Mouse (Mus musculus) cerebellum, postnatal 36 days (tissue): ENCODE results near the gene Ms4a6d.
"Not testable (repeated sequence)": the region's sequence is repeated elsewhere in the genome, so short reads cannot be mapped to it uniquely, and the experiment has no call there.

ENCODE experiments used
- DNase-seq, 2 experiments: peaks; one replicate each; pipeline ENCODE4 v3.0.0; 2021 to 2022; ENCODE audit warnings: mixed read lengths in 2 of 2

Ms4a6d gene

DNA sequence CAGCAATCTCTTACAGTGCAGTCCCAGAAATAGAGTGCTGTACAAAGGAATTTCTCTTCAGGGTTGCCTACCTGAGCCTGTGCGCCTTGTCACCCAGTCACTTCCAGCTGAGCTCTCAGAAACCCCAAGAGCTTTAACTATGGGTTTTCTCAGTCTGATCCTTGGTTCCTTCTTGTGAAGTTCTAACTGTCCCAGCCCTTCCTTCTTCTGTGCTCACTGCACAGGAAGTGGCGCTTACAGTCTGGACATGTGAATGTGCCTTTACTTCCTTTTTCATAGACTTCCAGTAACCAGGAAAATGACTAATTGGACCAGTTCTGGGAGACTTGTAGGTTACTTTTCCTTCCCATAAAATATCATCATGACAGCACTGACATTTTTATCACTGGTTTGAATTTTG, at the start of gene Ms4a6d:
Gene Ms4a6d, minus strand, starts transcription at position 247 of the 400 bp plus-strand sequence.
- DNase-seq = no peak

DNA sequence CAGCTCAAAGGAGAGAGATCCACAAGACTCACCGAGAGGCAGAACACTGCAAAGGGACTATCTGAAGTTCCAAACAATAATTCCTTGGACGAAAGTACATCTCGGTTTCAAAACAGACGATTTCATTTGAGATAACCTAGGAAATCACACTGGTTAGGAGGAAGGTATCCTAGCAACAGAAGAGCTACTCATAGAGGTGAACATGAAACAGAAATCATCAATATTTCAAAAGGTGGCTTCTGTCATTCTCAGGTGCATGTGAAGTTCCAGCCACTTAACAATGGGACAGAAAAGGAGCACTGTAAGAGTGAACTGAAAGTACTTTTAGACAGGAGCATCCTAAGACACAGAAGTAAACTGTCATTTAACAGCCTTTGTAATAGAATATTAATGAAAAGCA, 44.9 kb upstream of the Ms4a6d start:
- no peak for DNase-seq

DNA sequence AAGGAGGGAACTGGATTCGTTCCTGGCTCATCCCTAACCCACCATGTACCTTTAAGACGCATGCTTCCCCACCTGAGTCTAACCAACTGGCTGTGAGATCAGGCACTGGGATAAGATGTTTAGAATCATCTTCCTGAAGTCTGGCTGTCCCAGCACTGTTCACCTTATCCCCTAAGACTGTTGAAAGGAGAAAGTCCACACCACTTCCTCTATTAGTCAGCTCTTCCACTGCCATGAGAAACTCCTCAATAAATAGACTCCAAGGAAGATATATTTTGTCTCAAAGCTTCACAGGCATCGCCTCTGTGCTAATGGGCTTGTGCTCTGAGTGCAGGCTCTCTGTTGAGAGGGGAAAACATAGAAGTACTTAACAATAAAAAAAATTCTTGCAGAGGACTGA, 41.5 kb upstream of the Ms4a6d start:
- no peak for DNase-seq

DNA sequence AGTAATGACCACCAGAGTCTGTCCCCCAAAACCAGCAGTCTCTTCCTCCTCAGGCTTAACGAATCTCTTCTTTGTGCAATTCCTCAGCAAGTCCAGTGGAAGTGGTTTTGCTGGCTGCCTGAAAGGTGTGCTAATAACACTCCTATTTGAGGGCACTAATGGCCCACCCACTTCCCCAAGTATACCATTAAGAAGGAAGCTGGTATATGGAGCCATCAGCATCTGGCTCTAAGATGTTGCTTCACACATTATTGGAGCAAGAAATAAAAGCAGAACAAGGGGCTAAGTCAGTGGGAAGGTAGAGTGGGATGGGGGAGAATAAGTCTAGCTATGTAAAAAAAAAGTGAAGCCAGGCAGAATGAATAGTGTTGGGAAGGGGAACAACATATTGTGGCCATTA, 36.1 kb upstream of the Ms4a6d start, which contains the start of gene Ms4a3:
Gene Ms4a3, minus strand, starts transcription at position 120 of the 400 bp plus-strand sequence.
- no peak for DNase-seq

DNA sequence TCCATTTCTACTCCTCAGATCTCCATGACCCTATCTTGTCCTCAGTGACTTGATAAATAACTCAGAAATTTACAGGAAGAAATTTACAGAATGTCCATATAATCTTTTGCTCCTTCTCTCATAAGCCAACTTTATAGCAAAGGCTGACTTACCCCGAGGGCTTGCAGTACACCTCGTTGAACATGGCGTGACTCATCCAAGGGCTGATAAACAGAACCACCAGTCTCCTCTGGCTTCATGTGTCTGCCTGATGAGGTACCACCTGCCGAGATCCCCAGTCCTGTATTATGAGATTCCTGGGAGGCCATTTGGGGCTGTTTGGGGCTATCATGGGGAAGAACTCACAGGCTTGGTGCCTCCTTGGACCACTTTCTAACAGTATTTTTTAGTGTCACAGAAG, 34.4 kb upstream of the Ms4a6d start:
- DNase-seq = no peak

DNA sequence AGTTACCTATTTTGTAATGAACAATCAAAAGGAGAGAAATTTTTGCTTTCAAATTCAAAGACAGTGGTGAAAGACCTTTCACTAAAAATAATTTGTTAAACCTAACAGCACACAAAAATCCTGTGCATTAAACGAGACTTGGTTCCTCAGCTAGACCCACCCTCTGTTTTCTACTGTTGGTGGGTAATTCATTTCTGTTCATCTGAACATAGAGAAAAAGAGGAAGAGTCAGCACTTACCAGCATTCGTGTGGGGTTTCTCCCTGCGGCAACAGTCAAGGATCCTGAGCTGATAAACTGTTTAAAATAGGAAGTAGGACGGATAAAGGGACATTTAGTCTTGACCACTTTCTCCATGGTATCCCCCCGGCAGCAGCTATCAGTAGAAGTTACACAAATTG, 30.9 kb upstream of the Ms4a6d start:
- no peak for DNase-seq

DNA sequence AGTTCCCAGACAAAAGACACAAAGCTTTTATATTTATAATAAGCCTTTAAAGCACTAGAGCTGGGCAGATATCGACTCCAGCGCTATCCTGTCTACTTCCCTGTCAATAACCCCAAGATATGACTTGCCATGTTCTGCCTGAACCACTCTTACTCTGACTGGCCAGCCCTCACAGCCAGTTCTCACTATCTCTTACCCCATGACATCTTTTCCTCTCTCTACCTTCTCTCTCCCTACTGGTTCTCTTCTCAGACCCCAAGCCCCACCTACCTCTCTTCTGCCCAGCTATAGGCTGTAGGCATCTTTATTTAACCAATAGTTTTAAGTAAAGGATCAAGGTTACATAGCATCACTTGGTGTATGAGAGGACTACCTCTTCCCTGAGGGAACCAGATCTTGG, 29.7 kb upstream of the Ms4a6d start:
- DNase-seq = no peak

DNA sequence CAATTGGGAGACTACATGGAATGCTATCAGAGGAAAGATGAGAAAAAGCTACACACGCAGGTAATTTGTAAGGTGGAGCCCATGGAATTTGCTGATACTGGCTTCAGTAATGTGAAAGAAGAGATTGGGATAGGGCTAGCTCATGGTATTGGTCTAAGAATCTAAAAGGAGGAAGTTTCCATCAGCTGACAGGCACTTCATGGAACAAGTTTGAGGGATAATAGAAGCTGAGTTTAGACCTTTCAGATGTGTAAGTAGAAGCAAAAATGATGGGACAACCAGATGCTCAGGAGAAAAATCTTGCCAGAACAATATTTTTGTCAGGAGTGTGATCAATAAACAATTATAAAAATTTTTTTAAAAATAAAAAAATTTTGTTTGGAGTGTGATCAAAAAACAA, 29.1 kb upstream of the Ms4a6d start:
- DNase-seq = no peak

DNA sequence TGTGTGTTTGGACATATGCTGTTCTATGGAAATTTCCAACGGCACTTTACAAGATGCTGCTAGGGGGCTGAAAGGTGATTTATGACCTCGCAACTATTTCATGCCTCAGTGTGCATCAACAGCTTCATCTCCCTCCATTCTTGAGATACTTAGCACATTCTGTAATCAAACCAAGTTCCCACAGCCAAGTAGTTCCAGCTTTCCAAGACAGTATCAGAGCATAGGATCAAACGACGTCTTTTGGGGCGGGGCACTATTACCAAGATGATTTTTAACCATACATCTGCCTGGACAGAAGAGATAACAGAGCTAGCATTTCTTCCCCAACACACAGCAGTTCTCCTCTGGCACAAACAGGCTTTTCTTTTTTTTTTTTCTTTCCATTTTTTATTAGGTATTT, 20.6 kb upstream of the Ms4a6d start:
- DNase-seq = no peak

DNA sequence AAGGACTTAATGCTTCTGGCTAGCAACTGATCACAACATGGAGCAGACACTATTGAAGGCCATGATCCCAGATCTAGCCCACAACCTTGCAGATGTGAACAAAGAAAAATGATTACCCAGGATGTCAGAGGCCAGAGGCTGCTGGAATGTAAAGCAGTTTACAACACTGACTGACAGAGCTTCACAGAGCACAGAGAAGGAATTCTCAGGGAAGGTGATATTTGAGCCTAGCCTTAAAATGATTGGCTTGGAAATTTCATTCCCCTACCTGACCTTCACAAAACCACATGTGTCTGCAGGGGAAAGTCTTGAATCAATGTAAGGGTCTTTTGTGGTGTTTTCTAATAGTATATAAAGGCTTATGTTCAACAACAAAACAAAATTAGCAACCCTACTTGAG, 20.2 kb upstream of the Ms4a6d start:
- no peak for DNase-seq

DNA sequence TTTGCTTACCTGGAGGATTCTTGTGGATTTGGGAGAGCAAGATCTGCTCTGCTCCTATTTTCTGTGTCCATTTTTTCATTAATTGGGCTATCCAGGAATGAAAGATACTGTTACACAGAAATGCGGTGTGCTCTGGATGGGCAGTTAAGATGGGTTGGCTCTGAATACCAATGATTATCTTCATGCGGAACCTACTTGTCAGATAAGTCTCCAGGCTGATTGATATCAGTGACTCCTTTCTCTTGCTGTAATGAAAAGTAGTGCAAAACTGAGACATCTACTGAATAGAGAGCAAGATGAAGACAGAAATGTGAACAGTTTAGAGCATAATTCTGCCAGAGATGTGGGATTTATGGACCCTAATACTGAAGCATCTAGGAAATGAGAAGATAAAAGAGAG, 18.9 kb upstream of the Ms4a6d start, which contains the start of gene Ms4a2:
Gene Ms4a2, minus strand, starts transcription at position 169 of the 400 bp plus-strand sequence.
- no peak for DNase-seq

DNA sequence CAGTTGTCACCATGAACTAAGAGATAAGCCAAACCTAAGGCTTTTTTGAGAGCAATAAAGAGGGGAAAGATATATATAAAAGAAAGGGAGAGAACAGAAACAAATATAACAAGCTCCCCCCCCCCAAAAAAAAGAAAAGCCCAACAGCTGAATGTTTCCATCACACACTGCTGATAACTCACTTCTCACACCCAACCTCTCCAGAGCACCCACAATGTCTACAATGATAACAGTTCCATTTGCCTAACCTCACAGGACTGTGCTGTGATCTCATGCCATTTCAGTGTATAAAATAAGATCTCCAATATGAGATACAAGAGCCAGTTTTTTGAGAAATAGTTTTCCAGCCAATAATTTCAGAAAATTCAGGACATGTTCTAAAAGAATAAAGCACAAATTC, 13.3 kb upstream of the Ms4a6d start:
- no peak for DNase-seq

DNA sequence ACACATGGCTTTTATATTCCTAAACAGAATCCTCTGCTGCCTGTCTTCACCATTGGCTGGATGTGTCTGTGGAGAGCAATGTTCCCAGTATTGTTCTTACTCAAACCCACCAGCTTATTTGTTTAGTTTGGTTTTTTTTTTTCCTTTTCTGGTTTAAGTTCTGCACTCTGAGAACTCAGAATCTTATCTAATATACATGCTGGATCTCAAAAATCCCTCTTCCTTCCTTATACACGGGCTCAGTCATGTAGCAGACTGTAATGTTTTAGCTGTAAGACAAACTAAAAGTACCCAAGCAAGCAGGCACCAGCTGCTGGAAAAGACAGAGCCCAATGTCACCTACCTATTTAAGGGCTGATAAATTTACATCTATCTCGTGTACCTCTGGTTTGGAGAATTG, 10.2 kb upstream of the Ms4a6d start:
- DNase-seq = no peak

DNA sequence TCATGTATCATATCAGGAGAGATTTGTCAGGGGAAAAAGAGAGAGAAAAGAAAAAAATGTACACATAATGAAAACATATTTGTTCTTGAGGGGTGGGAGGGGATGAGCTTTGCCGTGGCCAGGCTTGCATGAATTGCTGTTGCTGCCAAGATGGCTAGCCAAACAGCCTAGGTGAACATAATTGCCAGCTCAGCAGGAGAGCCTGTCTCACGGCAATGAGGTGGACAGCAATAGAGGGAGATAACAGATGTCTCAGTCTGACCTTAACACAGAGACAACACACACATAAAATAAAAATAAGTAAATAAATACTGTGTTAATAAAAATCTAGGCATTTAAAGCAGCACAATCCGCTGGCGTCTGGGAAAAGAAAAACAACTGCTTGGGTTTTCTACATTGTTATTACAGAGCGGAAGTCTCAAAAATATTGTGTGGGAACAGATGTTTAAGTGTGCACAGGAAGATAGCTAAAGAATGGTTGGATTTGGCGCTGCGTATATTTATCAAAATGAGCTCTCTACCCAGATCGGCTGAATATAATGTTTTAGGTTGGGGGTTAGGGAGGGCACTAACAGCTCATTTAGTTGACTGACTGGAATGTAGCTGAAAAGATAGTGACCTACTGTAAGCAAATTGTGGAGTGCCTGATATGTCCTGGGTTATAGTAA, 9.3 kb upstream of the Ms4a6d start:
- DNase-seq = peak; percentile 7 to 9

DNA sequence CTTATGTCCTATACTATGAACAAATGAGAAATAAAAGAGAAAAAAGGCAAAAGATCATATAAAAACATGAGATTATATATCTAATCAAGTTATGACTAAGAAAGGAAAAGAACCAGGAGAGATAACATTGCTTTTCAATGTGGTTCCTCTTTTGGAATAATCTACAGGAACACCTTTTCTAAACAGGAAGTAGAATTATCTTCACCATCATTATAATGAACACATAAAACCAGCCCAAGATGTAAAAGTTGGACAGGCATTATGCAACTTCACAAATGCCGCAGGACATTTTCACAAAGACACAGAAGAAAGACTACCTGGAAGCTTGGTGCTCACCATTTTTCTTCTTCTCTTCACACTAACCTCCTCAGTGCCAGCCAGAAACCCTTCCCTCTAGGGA, 8.4 kb upstream of the Ms4a6d start:
- no peak for DNase-seq

DNA sequence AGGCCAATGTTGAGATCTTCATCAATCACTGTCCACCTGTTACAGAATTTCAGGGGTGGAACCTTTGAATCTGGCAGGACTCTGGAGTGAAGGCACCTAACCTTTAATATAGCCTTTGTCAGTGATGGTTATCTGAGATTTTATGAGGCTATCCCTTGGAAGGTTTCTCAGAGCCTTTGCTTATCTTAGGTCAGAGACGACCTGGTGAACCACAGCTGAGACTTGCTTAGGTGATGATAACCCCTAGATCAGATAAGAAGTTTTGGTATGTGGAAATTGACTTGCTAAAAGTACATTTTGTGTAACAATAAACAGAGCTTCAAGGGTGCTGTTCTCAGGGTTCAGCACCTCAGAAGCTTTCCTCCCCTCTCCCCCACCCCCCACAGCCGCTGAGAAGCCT, 7.6 kb upstream of the Ms4a6d start:
- no peak for DNase-seq

DNA sequence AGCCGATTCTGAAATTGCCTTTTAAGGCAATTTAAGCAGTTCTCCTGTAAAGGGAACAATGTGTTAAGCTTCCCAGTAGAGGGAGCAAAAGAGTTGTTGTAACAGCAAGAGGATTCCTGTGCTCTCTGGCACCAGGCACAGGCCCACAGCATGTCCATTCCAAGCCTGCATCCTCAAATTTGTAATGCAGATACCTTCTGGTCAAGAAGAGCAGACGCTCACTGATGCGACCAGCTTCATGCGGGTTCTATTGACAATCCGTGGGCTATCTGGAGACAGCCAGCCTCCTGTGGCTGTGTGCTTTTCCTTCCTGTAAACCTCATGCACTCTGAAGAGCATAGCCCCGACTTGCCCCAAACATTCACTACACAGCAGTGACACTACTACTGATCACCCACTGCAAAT, 6.9 kb upstream of the Ms4a6d start:
- peak; percentile 12 to 24 for DNase-seq

DNA sequence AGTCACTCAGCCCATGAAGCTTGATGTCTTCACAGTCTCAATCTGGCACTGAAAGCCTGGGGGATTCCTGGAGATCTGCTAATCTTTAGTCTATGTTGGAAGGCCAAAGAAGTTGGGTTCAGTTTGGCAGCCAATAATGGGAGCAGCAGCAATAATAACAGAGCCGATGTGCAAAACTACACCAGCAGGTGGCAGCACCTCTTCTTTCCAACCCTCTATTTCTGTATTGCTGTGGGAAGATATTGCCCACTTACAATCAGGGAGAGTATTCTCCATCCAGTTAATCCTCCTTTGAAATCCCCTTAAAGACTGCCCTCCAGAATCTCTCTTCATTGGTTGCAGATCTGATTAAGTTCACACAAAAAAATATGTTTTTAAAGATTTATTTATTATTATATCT, 3.5 kb upstream of the Ms4a6d start:
- DNase-seq = peak; percentile 21 to 23

DNA sequence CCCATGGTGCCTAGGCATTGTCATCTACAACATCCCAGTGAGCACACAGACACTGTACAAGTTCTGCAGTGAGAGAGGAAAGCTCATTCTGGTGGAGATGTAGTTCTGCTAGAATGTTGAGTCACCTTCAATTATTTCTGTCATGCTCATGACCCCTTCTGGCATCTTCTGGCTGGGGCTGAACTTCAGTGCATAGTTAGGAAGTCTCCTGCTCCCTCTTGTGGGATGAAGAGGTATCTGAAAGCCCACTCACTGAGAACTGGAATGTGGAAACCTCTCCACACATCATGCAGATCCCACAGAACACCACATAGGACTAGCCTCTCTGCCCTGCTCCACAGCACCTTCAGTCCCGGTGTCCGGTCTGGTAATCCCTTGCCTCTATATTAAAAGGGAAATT, 2.6 kb downstream of the Ms4a6d start:
- DNase-seq = no peak

DNA sequence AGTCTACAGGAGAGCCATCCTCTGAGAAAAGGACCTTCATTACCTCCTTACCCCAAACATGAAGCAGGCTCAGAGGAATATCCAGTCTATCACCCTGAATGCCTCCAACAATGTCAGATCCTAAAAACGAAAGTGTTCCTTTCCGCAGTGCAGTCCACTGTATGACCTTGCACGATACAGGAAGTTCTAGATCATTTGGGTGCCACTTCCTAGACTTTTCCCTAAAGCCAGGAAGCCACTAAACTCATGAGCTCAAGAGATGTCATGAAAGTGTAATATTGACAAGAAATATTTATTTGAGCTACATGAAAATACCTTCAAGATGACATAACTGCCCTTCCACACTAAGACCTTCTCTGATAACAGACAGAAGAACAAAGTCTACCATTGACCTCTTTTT, 3.3 kb downstream of the Ms4a6d start:
- DNase-seq = no peak

DNA sequence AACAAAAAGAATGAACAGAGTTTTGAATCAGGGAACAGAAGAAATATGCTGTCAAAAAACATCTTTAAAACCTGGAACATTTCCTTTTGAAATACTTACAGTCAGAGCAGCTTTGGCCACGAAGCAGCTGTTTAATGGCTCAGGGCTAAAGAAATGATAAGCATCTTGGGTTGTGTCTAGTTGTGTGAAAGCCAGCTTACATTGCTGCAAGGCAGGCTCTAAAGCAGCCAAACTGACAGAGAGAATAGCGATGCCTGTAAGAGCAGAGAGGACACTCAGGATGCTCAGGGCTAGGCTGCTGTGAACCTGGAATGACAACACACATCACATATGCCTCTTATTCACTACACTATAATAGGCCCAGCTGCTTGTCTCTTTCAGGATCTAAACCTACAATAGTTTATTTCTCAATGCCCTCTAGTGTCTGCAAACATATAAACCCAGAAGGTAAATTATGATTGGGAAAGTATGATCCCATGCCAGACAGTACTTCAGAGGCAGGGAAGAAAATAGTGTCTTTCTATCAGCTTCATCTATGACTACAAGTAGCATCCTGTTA, 14.7 kb downstream of the Ms4a6d start:
- DNase-seq = no peak

DNA sequence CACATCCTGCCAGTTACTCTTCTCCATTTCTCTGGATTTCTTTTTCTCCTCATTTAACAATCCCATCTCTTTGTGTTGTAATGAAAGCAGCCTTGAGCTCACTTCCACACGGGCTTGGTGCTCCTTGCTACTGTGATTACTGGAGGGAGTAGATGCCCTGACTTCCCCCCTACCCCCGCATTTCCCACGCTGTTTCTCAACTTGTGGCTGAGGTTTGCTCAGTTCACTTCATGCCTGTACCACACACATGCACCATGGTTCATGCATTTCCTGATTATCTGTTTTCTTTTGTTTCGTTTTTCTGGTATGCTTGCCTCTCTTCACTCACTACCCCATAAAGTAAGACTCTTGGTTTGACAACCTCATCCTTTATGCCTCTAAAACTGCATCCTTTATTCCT, 15.4 kb downstream of the Ms4a6d start:
- DNase-seq = no peak

DNA sequence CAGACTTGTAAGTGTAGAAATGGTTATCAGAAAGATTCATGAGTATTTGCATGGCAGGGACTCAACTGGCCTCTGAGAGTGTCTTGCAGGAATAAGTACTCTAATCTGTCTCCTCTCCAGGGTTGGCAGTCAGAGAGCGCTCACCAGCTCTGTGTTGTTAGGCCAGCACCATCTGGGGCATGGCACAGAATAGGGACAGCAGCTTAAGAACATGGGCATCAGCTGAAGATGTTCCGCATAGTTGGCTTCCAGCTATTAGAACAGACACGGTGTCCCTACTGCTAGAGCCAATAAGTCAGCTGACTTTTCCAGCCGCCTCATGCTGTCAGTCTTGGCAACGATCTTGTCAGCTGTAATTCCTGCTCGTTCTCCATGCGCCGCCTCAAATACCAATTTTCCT, 29.7 kb downstream of the Ms4a6d start:
- DNase-seq = no peak

DNA sequence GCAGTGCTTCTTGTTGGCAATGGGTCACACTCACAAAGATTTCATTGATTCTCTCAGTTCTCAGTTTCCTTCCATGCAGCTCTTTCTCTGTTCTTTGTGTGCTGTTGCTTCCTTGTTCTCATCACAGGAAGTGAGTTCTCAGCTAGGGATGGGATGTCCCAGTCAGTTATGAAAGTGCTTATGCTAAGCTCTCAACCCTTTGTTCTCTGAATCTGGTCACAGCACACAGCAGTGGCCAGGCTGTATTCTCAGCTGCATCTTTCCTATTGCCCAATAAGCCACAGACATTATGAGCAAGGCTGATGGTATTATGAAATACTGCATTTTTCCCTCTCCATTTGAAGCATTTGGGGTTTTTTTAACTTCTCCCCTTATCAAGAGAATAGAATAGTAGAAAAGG, 45.1 kb downstream of the Ms4a6d start:
- not testable (repeated sequence) for DNase-seq

DNA sequence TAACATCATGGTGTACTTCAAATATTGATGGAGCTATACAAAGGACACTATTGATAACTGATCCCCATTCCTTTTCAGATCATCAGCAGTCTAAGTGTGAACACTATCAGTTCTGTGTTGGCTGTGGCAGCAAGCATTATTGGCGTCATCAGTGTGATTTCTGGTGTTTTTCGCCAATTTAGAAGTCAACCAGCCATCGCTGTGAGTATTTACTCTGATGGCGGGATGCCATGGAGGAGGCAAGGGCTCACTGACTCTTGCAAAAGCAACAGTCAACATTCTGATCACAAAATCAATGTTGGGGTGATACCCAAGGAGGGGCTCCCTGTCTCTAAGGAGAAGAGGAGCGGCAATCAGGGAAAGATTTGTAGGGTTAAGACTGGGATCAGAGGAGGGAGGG, 49.9 kb downstream of the Ms4a6d start:
- DNase-seq = no peak
